Mouse (Mus musculus): Measurements from ENCODE around the gene Prpsap2. TPM values are rescaled to one million over a fixed set of nuclear protein-coding genes. Genes with fewer than 3 reads are reported as not detected.

Prpsap2 gene
- polyA plus RNA-seq, 1 experiment from 2014 or later = 66.0 TPM

- Histone ChIP-seq H3K4me1 (peaks cover 12% of the 10 kb centered on the region), H3K4me3 (no peak overlapping the region), H3K9me3 (replicated peaks) (no peaks in the 10 kb centered on the region), H3K4me2 (no peak overlapping the region), H3K27me3 (peaks cover 40% of the 10 kb centered on the region), H3K9ac (no peak overlapping the region), H3K36me3 (ENCODE audit: poor library complexity, severe bottlenecking) (no peaks in the 10 kb centered on the region), H3K27ac (no peak overlapping the region)
- 70% methylated on average over 8 of the region's 8 CpGs for WGBS
- ATAC-seq = no peak
Measured at GRCm38 (mm10) chr11:61685119-61685725, 76.7 kb downstream of the Prpsap2 start.

GRCm38 (mm10) chr11:61683907-61684731 lies 77.8 kb downstream of the Prpsap2 start, which contains the start of gene Fam83g:
Gene Fam83g, plus strand, starts transcription at chr11:61684091.
- H3K36me3 ChIP-seq (ENCODE audit: poor library complexity, severe bottlenecking) = no peaks in the 10 kb centered on the region
- H3K4me3 ChIP-seq = peak within 1 kb of the TSS; percentile 43
- peaks cover 40% of the 10 kb centered on the region for H3K27me3 ChIP-seq
- 2% methylated on average over 75 of the region's 76 CpGs for WGBS
- ATAC-seq = 0 out of 2 replicates have a peak, but pooled peaks have one; percentile 24
- no peak within 1 kb of the TSS for H3K27ac ChIP-seq
- H3K9me3 ChIP-seq (replicated peaks) = no peaks in the 10 kb centered on the region
- H3K9ac ChIP-seq = peak within 1 kb of the TSS; percentile 16
- peaks cover 12% of the 10 kb centered on the region for H3K4me1 ChIP-seq
- peak within 1 kb of the TSS; percentile 64 for H3K4me2 ChIP-seq

Other genes with a start within 250 kb of the Prpsap2 start
- 41.8 and 45.3 TPM in 2 replicates for gene Epn2, start 182.4 kb downstream of the Prpsap2 start, polyA plus RNA-seq (2015; fragmentation: Nextera tagmentation; extraction: Ambion mirVana)
- gene Grap, start 108.8 kb downstream of the Prpsap2 start, polyA plus RNA-seq (2015; fragmentation: Nextera tagmentation; extraction: Ambion mirVana) = 6.9 and 8.2 TPM in 2 replicates
- gene Fam83g, start 78.0 kb downstream of the Prpsap2 start, polyA plus RNA-seq (2015; fragmentation: Nextera tagmentation; extraction: Ambion mirVana) = 0.32 and 0.33 TPM in 2 replicates
- gene Slc5a10, start 41.3 kb downstream of the Prpsap2 start, polyA plus RNA-seq (2015; fragmentation: Nextera tagmentation; extraction: Ambion mirVana) = not detected in 2 replicates
- gene Ulk2, start 93.0 kb upstream of the Prpsap2 start, polyA plus RNA-seq (2015; fragmentation: Nextera tagmentation; extraction: Ambion mirVana) = 24.2 and 26.4 TPM in 2 replicates
- 13.8 and 14.2 TPM in 2 replicates for gene Akap10, start 168.2 kb upstream of the Prpsap2 start, polyA plus RNA-seq (2015; fragmentation: Nextera tagmentation; extraction: Ambion mirVana)
- gene Specc1, start 194.7 kb upstream of the Prpsap2 start, polyA plus RNA-seq (2015; fragmentation: Nextera tagmentation; extraction: Ambion mirVana) = 16.2 and 16.8 TPM in 2 replicates

Measured in forebrain, embryonic 13.5 days (tissue).